Mouse (Mus musculus) thymus, postnatal 36 days (tissue): Measurements from ENCODE around the gene Mettl4.
A peak's percentile ranks its signal among the peaks of the same experiment; 100 is the strongest.
"Not testable (repeated sequence)": the region's sequence is repeated elsewhere in the genome, so short reads cannot be mapped to it uniquely, and the experiment has no call there.

Experiments
- DNase-seq, 2 experiments: peaks; one replicate each; pipeline ENCODE4 v3.0.0; 2022; ENCODE audit warnings: mixed read lengths in 2 of 2

The Mettl4 gene

DNA sequence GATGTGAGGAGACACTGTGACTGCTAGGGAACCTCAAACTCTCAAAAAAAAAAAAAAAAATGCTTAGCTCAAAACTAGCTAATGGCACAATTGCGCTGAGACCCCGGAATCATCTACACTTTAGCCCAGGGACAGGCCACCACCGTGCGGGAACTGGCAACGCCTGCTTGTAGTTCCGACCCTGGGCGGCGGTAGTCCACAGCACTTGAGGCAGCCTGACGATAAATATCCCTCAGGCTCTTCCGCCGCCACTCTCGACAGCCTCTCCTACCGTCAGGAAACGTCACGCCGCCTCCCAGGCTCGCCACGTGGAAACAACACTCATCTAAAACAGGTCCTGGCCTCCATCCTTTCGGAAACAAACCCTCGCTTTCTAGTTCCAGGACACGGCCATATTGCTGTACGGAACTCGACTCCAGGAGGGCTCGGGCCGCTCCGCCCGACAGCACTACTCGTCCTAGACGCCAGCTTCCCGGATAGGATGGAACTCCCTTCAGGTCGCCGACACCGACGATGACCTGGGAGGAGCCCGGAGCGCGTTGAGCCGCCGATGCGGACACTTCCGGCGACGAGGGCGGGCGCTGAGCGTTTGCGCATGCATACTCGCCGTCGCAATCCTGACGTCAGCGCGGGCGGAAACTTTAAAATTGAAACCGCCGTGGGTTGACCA is at the start of gene Mettl4:
Gene Mettl4 (minus strand): TSS at position 554 of the 670 bp plus-strand sequence.
- peak; percentile 82 to 84 for DNase-seq

GRCm38 (mm10) chr17:94778871-94779482 is 29.2 kb upstream of the Mettl4 start:
- DNase-seq = no peak

DNA sequence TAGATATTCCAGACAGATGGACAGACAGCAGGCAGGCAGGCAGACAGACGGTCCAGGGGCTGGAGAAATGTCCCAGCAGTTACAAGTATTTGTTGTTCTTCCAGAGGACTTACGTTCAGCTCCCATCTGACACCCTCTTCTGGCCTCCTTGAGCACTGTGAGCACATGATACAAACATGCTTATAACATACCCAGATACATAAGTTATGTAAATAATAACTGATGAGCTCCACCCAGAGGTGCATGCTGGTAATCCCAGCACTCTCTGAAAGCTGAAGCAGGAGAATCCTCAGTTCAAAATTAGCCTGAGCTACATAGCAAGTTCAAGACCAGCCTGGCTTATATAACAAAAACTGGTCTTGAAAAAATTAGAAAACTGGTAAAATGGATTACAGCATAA is 18.7 kb upstream of the Mettl4 start:
- no peak for DNase-seq

- DNase-seq = no peak
These were observed 14.9 kb upstream of the Mettl4 start for GRCm38 (mm10) chr17:94764711-94765110.

DNA sequence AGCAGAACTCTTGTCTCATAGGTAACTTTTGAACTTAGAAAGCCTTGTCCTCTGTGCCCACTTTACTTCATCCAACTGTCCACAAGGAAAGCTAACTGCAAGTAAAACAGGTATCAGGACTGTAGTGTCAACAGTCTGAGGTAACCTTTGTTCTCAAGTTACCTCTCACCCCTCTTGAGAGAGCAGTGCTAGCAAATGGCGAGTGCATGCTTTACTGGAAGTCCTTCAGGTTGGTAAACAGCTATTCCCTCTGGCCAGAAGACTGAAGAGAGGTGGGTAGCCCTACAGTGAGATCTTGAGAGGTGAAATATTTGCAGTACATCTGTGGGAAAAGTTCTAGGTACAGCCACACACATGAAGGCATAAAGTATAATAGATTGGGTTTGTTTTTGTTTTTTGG is 14.2 kb upstream of the Mettl4 start:
- DNase-seq = no peak

DNA sequence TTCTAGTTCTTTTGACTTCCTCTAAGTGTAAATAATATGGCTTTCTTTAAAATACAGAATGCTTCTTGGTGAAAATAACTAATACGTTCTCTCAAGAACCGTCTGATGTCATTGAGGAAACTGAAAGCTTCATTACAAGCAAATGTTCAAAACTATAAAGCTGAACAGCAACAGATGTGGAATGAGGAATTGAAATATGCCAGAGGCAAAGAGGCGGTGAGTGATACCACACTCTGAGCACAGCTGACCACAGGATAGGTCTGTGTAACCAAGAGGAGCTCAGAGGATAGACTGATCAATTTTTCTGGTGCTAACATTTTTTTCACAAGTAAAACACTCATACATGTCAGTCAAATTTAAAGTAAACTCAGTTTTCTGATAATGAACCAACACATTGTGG is 12.6 kb upstream of the Mettl4 start:
- no peak for DNase-seq

GRCm38 (mm10) chr17:94750136-94750729 is 414 bp upstream of the Mettl4 start:
- DNase-seq = no peak

GRCm38 (mm10) chr17:94738173-94738572 is 11.6 kb downstream of the Mettl4 start:
- DNase-seq = no peak

DNA sequence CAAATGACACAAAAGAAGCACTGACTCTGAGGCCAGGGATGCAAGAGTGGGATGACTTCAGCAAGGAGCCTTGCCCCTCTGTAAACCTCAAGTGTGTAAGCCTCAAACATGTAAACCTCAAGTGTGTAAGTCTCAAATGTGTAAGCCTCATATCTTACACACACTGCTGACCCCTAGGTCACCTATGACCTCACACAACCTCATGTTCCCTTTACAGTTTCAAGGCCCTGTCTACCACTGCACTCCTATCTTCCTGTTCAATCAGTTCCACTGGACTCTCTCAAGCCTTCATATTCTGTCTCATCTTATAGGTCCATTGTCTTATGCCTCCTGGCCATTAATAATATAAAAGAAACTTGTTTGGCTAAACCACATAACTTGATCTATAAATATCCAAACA is 13.9 kb downstream of the Mettl4 start:
- DNase-seq = no peak

DNA sequence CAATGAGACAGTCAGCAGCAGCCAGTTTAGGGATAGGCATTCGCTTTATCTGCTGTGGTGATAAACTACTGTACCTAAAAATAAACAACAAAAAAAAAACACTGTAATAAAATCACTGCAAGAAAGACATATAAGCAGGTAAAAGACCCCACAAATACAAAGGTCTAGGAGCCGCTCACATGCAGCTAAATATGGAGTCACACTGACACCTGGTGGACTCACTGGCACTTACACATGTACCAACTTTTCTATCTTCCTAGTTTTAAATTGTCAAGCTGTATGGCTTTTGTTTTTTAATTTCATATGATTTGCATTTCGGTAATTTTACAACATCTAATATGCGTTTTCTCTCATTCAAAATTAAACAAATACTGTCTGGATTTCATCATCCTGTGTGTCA is 14.4 kb downstream of the Mettl4 start:
- no peak for DNase-seq

DNA sequence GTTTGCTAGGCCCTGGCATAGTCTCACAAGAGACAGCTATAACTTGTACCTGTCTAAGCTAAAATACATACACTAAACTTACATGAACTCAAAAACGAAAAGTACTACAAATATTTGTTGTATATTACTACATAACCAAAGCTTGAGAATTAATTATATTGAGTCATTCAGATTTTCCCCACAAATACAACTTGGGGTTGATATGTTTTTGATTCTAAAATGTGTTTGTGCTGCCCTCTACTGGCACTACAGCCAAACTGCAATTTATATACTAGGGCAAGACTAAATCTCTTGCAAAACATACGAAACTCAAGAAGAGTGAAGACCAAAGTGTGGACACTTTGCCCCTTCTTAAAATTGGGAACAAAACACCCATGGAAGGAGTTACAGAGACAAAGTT is 19.4 kb downstream of the Mettl4 start:
- DNase-seq = not testable (repeated sequence)

DNA sequence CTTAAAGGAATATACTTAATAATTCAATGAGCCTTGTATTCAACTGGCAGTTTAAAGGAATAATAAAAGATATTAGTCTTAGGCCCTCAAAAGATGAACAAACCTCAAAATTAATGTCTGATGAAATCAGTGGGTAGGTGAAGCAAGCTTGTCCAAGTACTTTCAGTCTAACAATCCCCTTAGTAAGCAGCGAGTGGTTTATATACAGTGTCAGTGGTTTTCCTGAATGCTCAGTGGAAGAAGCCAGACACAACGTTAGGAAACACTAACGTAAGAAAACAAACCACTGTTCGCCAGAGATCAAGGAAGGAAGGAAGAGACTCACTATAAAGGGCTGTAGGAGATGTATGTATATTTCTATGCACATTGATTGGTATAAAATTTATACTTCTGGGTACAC is 23.1 kb downstream of the Mettl4 start:
- no peak for DNase-seq

DNA sequence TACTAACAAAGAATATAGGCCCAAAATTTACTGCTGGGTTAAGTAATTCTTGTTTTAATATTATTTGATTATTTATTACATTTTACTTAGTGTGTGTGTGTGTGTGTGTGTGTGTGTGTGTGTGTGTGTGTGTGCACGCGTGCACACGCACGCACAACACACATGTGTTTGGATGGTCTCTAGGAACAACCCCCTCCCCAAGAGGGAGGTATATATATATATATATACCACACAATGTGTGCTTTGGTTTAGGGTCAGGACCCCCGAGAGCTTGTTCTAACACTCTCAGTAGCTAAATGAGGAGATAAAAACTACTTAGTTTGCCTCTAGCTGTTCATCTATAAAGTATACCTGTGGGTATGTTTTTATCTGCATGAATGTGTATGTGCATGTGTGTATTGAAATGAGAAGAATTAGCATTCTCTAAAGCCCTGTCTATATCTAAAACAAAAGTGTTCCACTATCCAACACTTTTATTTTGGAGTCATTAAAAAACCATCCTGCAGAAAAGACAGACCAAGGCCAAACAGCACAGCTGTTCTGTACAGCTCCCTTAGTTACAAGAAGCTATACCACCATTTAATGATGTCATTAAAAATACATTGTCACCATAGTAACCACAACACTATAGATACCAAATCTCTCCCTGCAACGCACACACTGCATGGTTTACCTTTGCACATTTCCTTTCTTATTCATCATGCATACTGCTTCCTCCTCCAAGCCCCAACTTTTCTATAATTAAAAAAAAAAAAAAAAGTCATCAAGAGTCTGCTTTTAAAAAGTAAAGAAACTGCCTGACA is 76.1 kb downstream of the Mettl4 start:
- DNase-seq = no peak
